Mouse (Mus musculus) CH12.LX (cell line): ENCODE measurements at regions not wholly inside any gene's neighbourhood (a gene's known extent, or its start where the extent isn't known, plus 50 kb on each side); places are given as distances from the start of the nearest gene placed in this dataset.

Experiments used
- CTCF ChIP-seq, 2 experiments: IDR thresholded peaks in 1 of 2; conservative IDR thresholded peaks in 1 of 2; 2 replicates each; pipeline ENCODE4 v1.5.1; 2011 to 2012; ENCODE audit warnings: low read depth in 2 of 2, low read length in 2 of 2, improper control_type of control experiment in 1 of 2, inconsistent platforms in 1 of 2, mild to moderate bottlenecking in 1 of 2, moderate library complexity in 1 of 2
- HCFC1 ChIP-seq: IDR thresholded peaks from 2 replicates; pipeline ENCODE4 v1.6.1; 2012; ENCODE audit warnings: low read depth, mild to moderate bottlenecking, inconsistent platforms, low read length, improper control_type of control experiment
- USF1 ChIP-seq: IDR thresholded peaks from 2 replicates; pipeline ENCODE4 v1.6.1; 2014; ENCODE audit warnings: low read depth, mild to moderate bottlenecking, inconsistent platforms, low read length, improper control_type of control experiment

GRCm38 (mm10) chr1:80963838-80964237, 112.9 kb upstream of the Nyap2 start:
- TF ChIP-seq USF1 (no peak), CTCF (conservative IDR thresholded peaks at IDR 0.05 in 1 of 2, IDR thresholded peaks at IDR 0.05 in 1 of 2; ENCODE audit: low read depth in 2 of 2, low read length in 2 of 2) (no peak), HCFC1 (no peak)
